Mouse (Mus musculus): ENCODE data around the gene Dnah1.

DNA sequence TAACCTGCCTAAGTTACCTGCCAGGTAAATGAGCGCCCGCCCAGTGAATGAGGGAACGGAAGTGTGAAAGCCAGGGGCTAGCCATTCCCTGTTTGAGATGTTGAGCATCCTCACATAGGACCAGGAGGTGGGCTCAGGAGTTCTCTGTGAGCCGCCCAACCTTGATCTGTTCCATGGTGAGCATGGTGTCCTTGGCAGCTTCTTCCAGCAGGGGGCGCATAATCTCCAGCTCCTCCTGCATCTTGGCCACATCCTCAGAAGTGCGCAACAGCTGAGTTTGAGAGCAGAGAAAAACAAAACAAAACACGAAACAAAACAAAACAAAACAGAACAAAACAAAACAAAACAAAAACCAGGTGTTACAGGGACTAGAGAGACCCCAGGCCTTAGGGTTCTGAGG lies 51.5 kb downstream of the Dnah1 start:
- peak; percentile 96 for TF ChIP-seq CTCF (IDR thresholded peaks at IDR 0.05; ENCODE audit: low read depth, low read length)
- no peak for TF ChIP-seq POLR2A (IDR thresholded peaks at IDR 0.05; ENCODE audit: extremely low read depth, insufficient read depth, low read length)
